In the genomic region with DNA sequence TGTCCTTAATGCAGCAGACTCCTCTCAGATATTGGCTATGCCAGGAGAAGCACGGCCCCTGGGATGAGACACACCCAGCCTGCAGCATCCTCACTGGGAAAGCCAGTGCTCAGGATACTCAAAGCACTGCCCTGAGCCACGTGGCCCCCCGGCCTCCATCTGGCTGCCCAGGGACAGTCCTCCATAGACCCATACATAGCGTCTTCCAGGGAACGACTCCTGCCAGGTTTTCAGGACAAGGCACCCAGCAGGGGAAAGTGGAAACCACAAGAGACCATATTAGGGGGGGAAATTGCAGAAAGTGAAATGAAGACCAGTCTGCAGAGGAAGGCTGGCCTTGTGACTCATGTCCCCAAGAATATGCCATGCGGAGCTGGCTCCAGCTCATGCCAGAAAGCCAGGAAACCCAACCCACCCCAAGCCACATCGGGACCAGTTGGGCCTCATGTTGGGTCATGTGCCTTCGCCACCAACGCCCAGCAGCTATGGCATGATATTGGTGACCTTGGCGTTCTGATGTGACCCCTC, we compare ENCODE assay signal across 17 mouse cellular contexts. TPM values are rescaled to one million over a fixed set of nuclear protein-coding genes. Genes with fewer than 3 reads are reported as not detected.
DNase-seq lines count a peak whose midpoint lies in the region; ATAC-seq and TF ChIP-seq lines count a peak whose summit lies in the region.
"Had no signal": no experiment of that assay in that cellular context is flagged by ENCODE, and none has a peak within 500 bp of the region (broad histone marks: within the 10 kb centered on the region; RNA-seq: fewer than 3 reads in every experiment).

No protein-coding gene starts in this region.

- H3K4me1 ChIP-seq in liver, postnatal 0 days (ENCODE audit: insufficient read depth) = peaks cover 11% of the 10 kb centered on the region

- no peaks in the 10 kb centered on the region for H3K27me3 ChIP-seq in liver, postnatal 0 days (ENCODE audit: insufficient read depth, low read length)
- H3K27me3 ChIP-seq: embryonic facial prominence, embryonic 13.5 days; heart, embryonic 12.5 days; hindbrain, embryonic 15.5 days; limb, embryonic 12.5 days had no signal

- peak; percentile 42 to 50 for DNase-seq in adrenal gland, postnatal 36 days
- no peak for DNase-seq in adrenal gland, postnatal 14 days
- DNase-seq in gastrocnemius, adult 8-10 months (ENCODE audit: low spot score in 2 of 2) = peak; percentile 71 to 77
- DNase-seq in gastrocnemius, postnatal 4 days (ENCODE audit: low spot score in 2 of 2) = no peak
- DNase-seq in liver, postnatal 0 days = no peak
- DNase-seq in liver = no peak
- peak; percentile 29 for DNase-seq in brain, adult 2 months (ENCODE audit: low read depth, low spot score)
- DNase-seq in embryo, embryonic 10.5 days (ENCODE audit: low spot score) = no peak
- DNase-seq: kidney, postnatal 14 days; layer of hippocampus, postnatal 36 days; lung, adult 18-20 months; thymus, postnatal 25 days had no signal

- no peaks in the 10 kb centered on the region for H3K36me3 ChIP-seq in liver, postnatal 0 days (replicated peaks; ENCODE audit: insufficient read depth, low read length)
- H3K36me3 ChIP-seq: hindbrain, embryonic 15.5 days had no signal

- no peak for ATAC-seq in liver, postnatal 0 days
- ATAC-seq: forebrain, embryonic 16.5 days had no signal

- no peak overlapping the region for H3K4me3 ChIP-seq in liver, postnatal 0 days (ENCODE audit: low read depth, low read length)
- H3K4me3 ChIP-seq: embryonic facial prominence, embryonic 13.5 days; heart, embryonic 12.5 days; hindbrain, embryonic 15.5 days; limb, embryonic 12.5 days had no signal

- TF ChIP-seq CTCF in liver, postnatal 0 days (IDR thresholded peaks at IDR 0.05; ENCODE audit: low read depth) = no peak

- 74% methylated on average over 10 of the region's 10 CpGs for WGBS in liver, postnatal 0 days (ENCODE audit: insufficient replicate concordance)

- TF ChIP-seq EP300 in liver, postnatal 0 days (IDR thresholded peaks at IDR 0.05; ENCODE audit: low read depth) = no peak

- H3K9ac ChIP-seq in liver, postnatal 0 days (replicated peaks) = 0 out of 2 replicates have a peak overlapping the region, but pooled peaks have one; percentile 2
- H3K9ac ChIP-seq: embryonic facial prominence, embryonic 13.5 days; heart, embryonic 12.5 days; hindbrain, embryonic 15.5 days; limb, embryonic 12.5 days had no signal

- no peak overlapping the region for H3K4me2 ChIP-seq in liver, postnatal 0 days (ENCODE audit: low read depth, low read length)
- H3K4me2 ChIP-seq: embryonic facial prominence, embryonic 13.5 days; heart, embryonic 12.5 days; hindbrain, embryonic 15.5 days; limb, embryonic 12.5 days had no signal

- no peak overlapping the region for H3K27ac ChIP-seq in liver, postnatal 0 days (ENCODE audit: low read depth)
- H3K27ac ChIP-seq: embryonic facial prominence, embryonic 13.5 days; hindbrain, embryonic 15.5 days; limb, embryonic 12.5 days had no signal

- H3K9me3 ChIP-seq in liver, postnatal 0 days (ENCODE audit: low read length) = no peaks in the 10 kb centered on the region
- H3K9me3 ChIP-seq: embryonic facial prominence, embryonic 13.5 days; heart, embryonic 12.5 days; hindbrain, embryonic 15.5 days; limb, embryonic 12.5 days had no signal

RNA-seq across cellular contexts. Expression of gene Arhgef10l, which starts 30.9 kb away (rescaled TPM):
- 10 to 100 TPM; 11.9 to 17.7 TPM for total RNA-seq in adrenal gland, postnatal 36 days (2021)
- total RNA-seq in adrenal gland, postnatal 14 days (2021) = 13.1 and 15.3 TPM in 2 replicates
- total RNA-seq in gastrocnemius, adult 8-10 months (2022) = 10 to 100 TPM; 50.0 to 66.3 (median 54.8) TPM
- 10 to 100 TPM; 53.6 to 54.6 TPM for total RNA-seq in gastrocnemius, postnatal 4 days (2021)
- polyA plus RNA-seq in liver, postnatal 0 days (2015; fragmentation: Nextera tagmentation; extraction: Ambion mirVana) = 6.3 and 7.6 TPM in 2 replicates

Comparison
In these comparisons a context has a peak if more than half of its experiments do, and no peak if none do; other contexts are left out.
1. DNase-seq: peak in adrenal gland, postnatal 36 days (2 of 2), gastrocnemius, adult 8-10 months (2 of 2) and brain, adult 2 months (single experiment); none in adrenal gland, postnatal 14 days (single experiment), gastrocnemius, postnatal 4 days (0 of 2), liver, postnatal 0 days (single experiment), liver (single experiment) and embryo, embryonic 10.5 days (single experiment).